Mouse (Mus musculus) ZHBTc4 (cell line): Measurements from ENCODE around the gene Ankrd31.

ENCODE experiments used
- DNase-seq: peaks from one replicate; pipeline ENCODE4 v3.0.0-alpha.2; 2011; ENCODE audit warnings: low read depth, low spot score

Gene Ankrd31

GRCm38 (mm10) chr13:96855191-96855590, 107.1 kb downstream of the Ankrd31 start:
- DNase-seq = peak; percentile 66

GRCm38 (mm10) chr13:96859161-96859560, 111.1 kb downstream of the Ankrd31 start:
- peak; percentile 51 for DNase-seq

GRCm38 (mm10) chr13:96870742-96871141, 122.7 kb downstream of the Ankrd31 start:
- peak; percentile 30 for DNase-seq

GRCm38 (mm10) chr13:96874071-96874470, 126.0 kb downstream of the Ankrd31 start:
- DNase-seq = no peak

DNA sequence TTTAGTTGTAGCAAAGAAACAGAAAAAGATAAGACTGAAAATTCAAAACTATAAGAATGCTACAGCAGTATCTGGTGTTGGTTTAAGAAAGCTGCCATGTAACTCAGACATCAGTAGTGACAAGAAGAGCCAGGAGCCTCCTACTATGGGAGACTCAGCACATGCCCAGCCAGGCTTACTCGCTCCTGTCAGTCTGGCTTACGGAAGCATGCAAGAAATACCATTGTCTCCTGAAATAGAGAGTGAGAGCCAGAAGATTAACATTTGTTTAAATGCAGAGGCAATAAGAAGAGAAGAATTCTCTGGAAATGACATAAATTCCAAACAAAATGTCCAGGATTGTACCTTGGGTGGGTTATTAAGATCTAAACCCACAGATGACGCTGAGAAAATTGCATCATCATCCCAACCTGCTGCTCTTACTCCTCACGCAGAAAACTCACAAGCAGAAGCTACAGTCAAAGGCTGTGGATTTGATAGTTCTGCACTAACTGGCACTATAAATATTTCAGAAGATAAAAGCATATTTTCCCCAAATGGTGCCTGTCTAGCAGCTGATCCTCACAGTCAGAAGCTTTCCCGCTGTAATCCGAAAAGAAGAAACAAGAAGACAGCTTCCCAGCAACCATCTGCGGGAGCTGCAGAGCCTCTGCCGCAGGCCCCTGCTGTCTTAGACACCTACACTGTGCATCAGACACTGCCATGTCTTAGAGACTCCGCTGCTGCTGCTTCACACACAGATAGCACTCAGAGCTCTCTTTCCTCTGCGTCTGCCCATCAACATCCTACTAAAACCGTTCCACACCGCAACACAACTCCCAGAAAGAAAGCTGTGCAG, 130.4 kb downstream of the Ankrd31 start:
- no peak for DNase-seq

- peak; percentile 87 for DNase-seq
Observed at GRCm38 (mm10) chr13:96884534-96884933, 136.5 kb downstream of the Ankrd31 start.

DNA sequence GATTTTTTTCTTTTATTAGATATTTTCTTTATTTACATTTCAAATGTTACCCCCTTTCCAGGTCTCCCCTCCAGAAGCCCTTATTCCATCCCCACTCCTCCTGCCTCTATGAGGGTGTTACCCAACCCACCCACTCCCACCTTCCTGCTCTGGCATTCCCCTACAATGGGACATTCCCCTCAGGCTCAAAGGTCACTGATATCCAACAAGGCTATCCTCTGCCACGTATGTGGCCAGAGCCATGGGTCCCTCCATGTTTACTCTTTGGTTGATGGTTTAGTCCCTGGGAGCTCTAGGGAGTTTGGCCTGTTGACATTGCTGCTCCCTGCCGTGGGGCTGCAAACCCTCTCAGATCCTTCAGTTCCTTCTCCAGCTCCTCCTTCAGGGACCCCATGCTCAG, 141.9 kb downstream of the Ankrd31 start:
- DNase-seq = no peak

DNA sequence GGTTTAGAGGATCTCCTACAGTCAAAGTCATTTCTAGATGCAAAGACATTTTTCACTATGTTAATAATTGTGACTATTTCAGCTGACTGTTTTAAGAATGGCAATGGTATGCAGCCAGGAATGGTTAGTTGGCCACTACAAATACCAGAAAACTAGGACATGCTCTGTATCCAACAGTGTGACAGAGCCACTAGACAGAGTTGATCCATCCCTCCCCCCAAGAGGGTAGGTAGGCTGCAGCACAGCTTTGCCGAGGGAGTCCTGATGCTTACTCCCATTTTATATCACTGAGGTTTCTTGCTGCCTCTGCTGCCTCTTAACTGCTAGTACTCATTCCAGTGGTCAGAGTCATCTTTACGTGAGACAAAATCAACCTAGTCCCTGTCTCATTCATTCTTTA, 147.1 kb downstream of the Ankrd31 start:
- no peak for DNase-seq

DNA sequence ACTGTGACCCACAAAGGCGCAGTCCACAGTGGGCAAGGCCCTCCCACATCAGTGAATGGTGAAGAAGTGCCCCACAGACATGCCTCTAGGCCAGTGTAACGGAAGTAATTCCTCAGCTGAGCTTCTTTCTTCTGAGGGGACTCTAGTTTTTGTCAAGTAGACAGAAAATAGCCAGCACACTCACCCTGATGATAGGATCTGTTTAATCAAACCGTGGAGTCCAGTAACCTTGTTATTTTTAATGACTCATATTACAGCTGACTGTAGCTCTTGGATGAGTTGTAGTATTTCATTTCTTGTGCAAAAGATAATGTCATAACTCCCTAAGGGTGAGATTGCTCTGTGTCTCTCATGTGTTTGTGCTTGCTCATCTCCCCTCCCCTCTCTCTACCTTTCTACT, 158.6 kb downstream of the Ankrd31 start:
- DNase-seq = no peak

DNA sequence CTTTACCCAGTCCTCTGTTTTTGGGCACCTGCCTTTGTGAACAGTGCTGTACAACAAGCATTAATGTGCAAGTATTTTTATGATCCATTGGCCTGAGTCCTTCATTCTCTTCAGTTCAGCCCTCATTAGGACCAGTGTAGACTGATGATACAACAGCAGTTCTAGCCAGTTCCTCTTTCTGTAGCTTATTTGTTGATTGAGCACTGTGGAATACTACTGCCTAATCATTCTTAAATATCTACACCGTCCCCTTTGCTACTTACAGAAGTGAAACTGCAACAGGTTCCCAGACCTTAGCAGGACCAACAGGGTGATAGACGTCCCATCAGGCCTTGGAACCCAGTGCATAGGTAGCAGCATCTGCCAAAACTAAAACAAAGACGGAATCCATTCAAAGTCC, 163.1 kb downstream of the Ankrd31 start:
- DNase-seq = no peak

DNA sequence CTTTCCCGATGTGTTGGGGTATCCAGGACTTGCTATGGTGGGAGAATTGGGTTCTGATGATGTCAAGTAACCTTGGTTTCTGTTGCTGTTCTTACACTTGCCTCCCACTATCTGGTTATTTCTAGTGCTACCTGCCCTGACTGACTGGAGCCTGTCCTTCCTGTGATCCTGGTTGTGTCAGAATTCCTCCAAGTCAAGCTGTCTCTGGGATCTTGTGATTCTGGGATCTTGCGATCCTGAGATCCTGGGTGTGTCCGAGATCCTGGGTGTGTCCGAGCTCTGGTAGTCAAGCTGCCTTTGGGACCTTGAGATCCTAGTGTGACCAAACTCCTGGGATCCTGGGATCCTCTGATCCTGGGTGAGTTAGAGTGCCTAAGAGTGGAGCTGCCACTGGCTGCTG, 175.1 kb downstream of the Ankrd31 start:
- DNase-seq = peak; percentile 54

GRCm38 (mm10) chr13:96923999-96924961, 176.2 kb downstream of the Ankrd31 start, which contains the start of gene Gcnt4:
TSS of gene Gcnt4 (plus strand) at chr13:96924689.
- DNase-seq = peak; percentile 82

DNA sequence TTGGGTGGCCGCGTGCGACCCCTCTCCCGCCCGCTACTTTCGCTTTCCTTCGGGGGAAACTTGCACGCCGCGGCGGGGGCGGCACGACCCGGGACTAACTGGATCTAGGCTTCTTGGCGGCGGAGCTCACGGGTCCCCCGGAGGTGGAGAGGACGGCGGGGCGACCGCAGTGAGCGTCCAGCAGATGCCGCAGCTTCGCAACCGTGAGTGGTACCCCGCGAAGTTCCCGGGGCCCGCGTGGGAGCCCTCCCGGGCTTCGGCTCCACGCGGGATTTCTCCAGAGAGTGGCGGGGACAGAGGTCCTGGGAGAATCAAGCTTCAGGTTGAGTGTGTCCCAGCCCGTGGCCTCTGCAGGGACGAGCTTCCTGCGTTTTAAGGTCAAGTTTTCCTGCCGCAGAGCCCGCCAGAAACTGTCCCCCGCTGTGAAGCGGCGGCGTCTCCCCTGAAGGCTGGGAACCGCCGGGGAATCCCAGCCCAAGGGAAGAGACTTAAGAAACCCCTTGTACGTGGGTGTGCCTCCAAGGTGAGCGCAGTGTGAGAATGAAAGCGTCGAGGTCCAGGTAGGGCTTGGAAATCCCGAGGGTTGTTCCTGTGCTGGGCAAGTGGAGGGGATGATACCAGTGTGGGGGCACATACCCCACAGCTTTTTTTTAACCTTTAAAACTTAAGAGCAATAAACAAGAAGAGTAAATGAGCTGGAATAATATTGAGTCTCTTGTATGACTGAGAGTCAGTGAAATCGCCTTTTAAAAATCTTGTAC, 177.1 kb downstream of the Ankrd31 start:
- peak; percentile 61 for DNase-seq

DNA sequence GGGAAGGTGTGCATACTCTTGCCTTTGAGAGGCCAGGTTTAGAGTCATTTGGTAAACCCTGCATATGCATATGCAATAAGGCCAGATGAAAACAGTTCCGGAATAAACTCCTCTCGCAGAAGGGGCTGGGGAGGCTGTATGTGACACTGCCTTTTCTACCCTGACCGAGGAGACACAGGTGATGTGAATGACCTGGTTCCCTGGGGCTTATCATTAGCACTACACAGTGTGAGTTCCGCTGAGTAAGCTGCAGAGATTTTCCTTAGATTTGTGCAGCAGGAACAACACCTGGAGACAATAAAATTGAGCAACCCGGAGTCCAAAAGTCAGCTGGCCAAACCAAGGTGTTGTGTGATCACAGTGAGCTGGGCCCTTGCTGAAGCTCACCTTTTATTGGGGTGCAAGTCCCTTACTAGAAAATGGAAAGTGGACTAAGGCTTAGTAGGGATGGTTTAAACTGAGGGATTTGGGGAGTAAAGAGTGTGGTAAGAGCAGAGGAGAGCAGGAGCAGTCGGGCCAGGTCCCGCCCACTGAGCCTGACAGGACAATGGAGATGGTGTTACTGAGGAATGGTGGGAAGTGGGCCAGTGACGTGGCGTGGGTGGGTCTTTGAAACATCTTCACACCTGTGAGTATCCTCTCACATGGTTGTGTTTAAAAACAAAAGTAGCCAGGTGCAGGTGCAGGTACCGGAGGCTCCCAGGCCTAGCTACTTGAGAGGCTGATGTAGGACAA, 178.1 kb downstream of the Ankrd31 start:
- peak; percentile 43 for DNase-seq

DNA sequence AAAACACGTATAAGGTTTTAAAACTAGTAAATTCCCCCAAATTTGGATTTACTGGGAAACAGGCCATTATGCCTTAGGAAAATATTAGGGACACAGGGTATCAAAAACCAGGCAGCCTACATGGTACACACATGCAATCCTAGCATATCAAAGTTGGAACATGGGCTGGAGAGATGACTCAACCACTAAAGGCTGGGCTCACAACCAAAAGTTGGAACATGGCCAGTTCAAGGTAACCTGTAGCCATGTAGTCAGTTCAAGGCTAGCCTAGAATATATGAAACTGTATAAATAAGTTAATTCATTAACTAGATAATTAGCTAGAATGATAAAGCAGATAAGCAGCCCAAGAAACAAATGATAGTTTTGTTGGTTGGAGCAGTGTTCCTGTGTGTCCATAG, 179.7 kb downstream of the Ankrd31 start:
- DNase-seq = no peak

DNA sequence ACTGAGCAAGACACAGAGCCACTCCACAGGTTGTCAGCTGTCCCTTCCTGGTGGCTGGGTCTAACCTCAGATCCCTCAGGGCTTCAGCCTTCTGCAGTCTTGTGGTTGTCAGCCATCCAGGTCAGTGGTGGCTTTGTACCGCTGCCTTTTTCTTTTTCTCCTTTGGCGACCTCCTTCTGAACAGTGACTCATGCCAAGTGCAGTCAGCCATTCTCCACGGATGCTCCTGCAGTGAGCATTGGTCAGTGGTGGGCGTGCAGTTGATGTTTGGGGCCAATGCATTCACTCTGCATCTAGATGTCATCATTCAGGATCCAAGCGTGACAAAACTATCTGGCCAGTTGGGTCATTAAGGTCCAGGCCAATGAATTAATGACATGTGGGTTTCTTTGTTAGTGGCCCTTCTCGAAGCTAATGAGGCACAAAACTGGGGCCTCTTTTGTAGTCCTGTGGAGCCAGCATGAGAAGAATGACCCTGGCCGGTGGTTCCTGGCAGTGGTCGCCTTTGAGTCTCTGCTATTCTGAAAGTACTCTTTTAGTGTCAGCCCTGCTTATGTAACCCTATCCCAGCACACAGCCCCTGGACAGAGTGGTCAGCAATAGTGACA, 180.5 kb downstream of the Ankrd31 start:
- DNase-seq = no peak

DNA sequence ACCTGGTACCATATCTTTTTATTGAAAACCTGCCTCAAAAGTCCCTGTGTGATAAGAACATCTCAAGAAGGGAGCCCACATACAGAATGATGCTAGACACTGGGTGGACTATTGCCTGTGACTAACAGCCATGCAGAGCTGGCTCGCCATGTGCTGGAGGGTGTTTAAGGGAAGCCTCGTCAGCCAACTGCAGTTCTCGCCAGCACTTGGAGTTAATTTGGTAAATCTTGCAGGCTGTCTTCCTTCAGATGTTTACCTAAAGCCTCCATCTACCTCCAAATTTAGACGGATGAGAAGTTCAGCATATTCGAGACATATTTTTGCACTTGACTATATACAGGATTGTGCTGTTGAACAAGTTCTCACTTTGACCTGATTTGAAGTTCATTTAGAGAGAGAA, 184.7 kb downstream of the Ankrd31 start:
- DNase-seq = no peak

DNA sequence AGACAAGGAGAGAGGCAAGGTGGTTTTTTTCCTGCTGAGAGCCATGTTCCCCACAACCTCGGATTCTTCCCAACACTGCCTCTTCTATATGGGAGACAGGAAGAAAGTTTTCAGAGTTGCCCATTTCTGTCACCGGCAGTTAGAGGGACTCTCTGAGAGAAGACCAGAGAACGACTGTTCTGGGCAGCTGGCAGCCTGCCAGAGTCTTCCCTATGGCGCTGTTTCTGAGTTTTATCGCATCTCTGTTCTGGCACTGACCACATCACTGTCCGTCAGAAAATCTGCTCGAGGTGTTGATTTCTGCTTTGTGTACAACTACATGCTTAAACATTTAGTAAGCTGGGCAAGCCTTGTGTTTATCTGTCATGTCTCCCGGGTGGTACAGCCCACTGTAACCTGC, 185.3 kb downstream of the Ankrd31 start:
- no peak for DNase-seq

- DNase-seq = no peak
Observed at GRCm38 (mm10) chr13:96936173-96936777, 188.2 kb downstream of the Ankrd31 start.

- peak; percentile 65 for DNase-seq
Observed at GRCm38 (mm10) chr13:96937059-96937558, 189.0 kb downstream of the Ankrd31 start.
